Mouse (Mus musculus): ENCODE data around the gene Slc22a17.

Slc22a17 gene

DNA sequence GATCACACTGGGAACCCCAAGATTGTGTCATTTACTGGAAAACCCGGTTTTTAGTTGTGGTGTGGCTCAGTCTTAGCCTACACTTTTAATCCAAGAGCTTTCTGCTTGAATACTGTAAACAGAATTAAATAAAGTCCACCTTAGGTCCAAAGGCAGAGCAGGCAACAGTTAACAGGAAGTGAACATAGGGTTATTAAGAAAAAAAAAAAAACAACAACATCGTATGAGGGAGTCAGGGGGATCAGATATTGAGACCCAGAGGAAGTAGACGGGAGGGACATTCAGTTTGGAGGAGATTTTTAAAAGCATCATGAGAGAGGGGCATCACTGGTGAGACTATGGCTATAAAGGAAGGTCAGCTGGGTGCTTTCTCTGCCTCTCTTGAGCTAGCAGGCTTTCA, 46.7 kb downstream of the Slc22a17 start:
- H3K27me3 ChIP-seq (ENCODE audit: control insufficient read depth, insufficient read depth, low read length, poor library complexity, severe bottlenecking) = no peaks in the 10 kb centered on the region
- H3K36me3 ChIP-seq (ENCODE audit: control insufficient read depth, insufficient read depth, low read length, poor library complexity, severe bottlenecking) = no peaks in the 10 kb centered on the region
- DNase-seq (ENCODE audit: low read depth, low spot score) = no peak

DNA sequence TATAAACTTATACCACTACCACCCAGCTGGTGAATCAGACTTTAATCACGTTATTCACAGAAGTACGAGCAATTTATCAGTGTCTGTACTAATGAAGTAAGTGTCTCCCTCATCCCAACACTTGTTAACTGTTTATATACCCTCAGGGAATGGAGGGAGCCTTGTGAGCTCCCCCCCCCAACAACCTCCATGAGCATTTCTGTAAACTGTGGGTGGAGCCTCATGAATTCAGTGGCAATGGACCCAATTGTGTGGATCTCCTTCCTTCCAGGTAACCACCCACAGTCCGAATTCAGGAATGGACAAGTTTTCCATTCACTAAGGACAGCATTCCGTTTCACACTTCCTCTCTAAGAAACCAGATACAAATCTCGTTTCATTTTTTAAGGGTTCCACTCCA, 47.3 kb downstream of the Slc22a17 start:
- DNase-seq (ENCODE audit: low read depth, low spot score) = no peak
- Histone ChIP-seq H3K27me3 (ENCODE audit: control insufficient read depth, insufficient read depth, low read length, poor library complexity, severe bottlenecking) (no peaks in the 10 kb centered on the region), H3K36me3 (ENCODE audit: control insufficient read depth, insufficient read depth, low read length, poor library complexity, severe bottlenecking) (no peaks in the 10 kb centered on the region)

DNA sequence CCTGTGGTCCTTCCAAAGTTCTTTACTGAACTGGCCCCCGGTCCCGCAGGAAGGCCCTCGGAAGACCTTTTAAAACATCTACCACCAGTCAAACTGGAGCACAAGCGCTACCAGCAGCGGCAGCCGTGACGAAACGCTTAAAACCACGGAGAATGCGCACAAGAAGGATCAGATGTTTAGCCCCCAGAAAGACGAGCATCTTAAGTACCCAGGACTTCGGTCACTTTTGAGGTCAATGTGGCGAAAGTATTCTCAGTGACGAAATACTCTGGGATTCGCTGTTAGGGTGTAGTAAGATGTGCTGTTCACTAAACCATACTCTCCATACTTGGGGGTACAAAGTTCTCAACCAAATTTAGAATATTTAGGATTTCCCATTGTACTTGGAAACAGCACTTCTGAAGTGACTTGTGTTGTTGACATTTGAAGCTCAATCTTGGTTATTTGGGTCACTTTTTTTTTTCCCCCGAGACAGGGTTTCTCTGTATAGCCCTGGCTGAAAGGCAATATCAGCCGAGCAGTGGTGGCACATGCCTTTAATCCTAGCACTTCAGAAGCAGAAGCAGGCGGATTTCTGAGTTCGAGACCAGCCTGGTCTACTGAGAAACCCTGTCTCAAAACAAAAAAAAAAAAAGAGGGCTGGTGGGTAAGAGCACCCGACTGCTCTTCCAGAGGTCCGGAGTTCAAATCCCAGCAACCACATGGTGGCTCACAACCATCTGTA, 48.5 kb downstream of the Slc22a17 start:
- H3K36me3 ChIP-seq (ENCODE audit: control insufficient read depth, insufficient read depth, low read length, poor library complexity, severe bottlenecking) = no peaks in the 10 kb centered on the region
- H3K27me3 ChIP-seq (ENCODE audit: control insufficient read depth, insufficient read depth, low read length, poor library complexity, severe bottlenecking) = no peaks in the 10 kb centered on the region
- peak; percentile 52 for DNase-seq (ENCODE audit: low read depth, low spot score)

DNA sequence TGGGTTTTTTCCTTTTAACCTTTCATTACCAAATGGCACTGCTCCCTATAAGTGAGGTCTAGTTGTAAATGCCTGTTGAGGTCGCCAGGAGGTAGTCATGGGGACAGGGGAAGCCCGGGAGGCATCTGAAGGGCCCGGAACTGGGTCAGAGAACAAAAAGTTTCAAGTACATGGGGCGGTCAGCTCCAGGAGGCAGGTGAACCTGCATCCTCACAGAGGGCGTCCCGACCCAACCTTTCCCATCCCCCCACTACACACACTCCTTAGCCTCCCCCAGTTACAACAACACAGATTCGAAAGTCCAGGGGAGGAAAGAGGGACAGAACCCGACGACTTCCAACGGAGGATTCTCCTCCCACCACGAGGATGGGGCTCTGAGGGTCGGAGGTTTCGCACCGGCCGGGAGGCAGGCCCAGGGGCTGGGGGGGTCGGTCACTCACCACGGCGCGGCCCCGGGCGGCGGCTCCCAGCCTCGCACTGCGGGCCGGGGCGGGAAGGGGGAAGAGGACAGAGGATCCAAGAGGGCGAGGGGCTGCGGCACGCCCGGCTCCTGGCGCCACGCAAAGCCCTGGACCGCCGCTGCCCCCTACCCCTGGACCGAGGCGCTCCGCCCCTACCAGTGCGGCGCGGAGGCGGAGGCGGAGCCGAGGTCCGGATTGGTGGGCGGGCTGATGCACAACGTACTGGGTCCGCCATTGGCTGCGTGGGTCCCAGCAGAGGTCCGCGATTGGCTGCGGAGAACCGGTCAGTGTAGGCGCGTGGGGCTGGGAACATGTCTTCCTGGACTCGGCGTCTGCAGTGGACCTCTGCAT, 49.2 kb downstream of the Slc22a17 start:
- peak; percentile 88 for DNase-seq (ENCODE audit: low read depth, low spot score)
- H3K36me3 ChIP-seq (ENCODE audit: control insufficient read depth, insufficient read depth, low read length, poor library complexity, severe bottlenecking) = no peaks in the 10 kb centered on the region
- no peaks in the 10 kb centered on the region for H3K27me3 ChIP-seq (ENCODE audit: control insufficient read depth, insufficient read depth, low read length, poor library complexity, severe bottlenecking)

DNA sequence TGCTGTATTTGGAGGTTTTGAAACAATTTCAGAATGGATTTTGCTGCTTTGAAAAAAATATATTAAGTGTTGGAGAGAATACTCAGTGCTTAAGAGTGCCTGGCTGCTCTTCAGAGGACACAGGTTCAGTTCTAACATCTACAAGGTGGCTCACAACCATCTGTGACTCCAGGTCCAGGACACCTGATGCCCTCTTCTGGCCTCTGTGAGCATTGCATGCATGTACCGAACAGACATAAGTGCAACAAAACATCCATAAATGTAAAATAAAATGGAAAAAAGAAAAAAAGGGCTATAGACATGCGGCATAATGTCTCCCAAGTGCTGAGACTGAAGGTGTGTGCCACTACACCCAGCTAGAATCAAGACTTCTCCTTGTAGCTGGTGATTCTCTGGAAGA, 52.4 kb downstream of the Slc22a17 start:
- peak; percentile 76 for DNase-seq (ENCODE audit: low read depth, low spot score)
- Histone ChIP-seq H3K36me3 (ENCODE audit: control insufficient read depth, insufficient read depth, low read length, poor library complexity, severe bottlenecking) (no peaks in the 10 kb centered on the region), H3K27me3 (ENCODE audit: control insufficient read depth, insufficient read depth, low read length, poor library complexity, severe bottlenecking) (no peaks in the 10 kb centered on the region)

DNA sequence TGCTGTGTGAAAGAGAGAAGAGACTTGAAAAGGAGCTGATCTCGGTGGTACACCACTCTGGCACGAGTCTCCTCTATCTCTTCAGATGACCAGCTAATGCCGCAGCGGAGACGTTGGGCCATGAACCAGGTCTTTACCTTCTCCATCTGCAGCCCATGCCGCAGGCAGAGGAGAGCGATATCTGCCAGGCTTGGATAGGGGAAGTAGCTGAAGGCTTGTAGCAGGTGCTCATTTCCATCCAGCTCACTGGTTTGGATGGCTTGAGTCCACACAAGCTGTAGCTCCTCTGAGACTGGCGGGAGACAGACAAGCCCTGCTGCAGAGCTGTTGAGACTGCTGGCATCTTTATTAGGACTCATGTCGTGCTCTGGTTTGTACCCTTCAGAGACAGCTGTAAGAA, 55.0 kb downstream of the Slc22a17 start:
- H3K27me3 ChIP-seq (ENCODE audit: control insufficient read depth, insufficient read depth, low read length, poor library complexity, severe bottlenecking) = no peaks in the 10 kb centered on the region
- no peaks in the 10 kb centered on the region for H3K36me3 ChIP-seq (ENCODE audit: control insufficient read depth, insufficient read depth, low read length, poor library complexity, severe bottlenecking)
- no peak for DNase-seq (ENCODE audit: low read depth, low spot score)

DNA sequence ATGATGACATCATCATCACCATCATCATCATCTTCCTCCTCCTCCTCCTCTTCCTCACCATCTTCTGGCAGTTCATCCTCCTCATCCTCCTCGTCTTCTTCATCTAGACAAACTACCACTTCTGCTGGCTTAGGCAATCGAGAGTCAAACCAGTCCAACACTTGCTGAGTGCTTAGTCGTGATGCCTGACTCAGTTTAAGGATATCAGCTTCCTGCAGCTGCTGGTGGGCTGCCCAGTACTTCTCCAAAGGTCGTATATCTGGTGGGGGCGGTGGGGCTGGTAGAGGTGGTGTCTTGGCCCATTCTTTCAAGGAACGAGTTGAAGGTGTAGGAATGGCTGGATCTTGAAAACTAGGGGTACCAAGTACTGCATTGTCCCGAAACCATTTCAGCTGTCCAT, 56.2 kb downstream of the Slc22a17 start:
- no peak for DNase-seq (ENCODE audit: low read depth, low spot score)
- H3K36me3 ChIP-seq (ENCODE audit: control insufficient read depth, insufficient read depth, low read length, poor library complexity, severe bottlenecking) = no peaks in the 10 kb centered on the region
- no peaks in the 10 kb centered on the region for H3K27me3 ChIP-seq (ENCODE audit: control insufficient read depth, insufficient read depth, low read length, poor library complexity, severe bottlenecking)
